Mouse (Mus musculus) erythroblast, embryonic 14.5 days (primary cell): ENCODE measurements around the gene Bicdl2.

Experiments used
- GATA1 ChIP-seq: IDR thresholded peaks from 2 replicates; pipeline ENCODE4 v1.6.1; 2012; ENCODE audit warnings: low read length, inconsistent platforms, mixed read lengths
- TAL1 ChIP-seq: IDR thresholded peaks from 3 replicates; pipeline ENCODE4 v1.6.1; 2012; ENCODE audit warnings: low read length, inconsistent platforms, mixed read lengths

GRCm38 (mm10) chr17:23675127-23675526 lies 14.8 kb downstream of the Bicdl2 start:
- TF ChIP-seq GATA1 (no peak), TAL1 (no peak)
